Mouse (Mus musculus) olfactory bulb, adult 2 months (tissue): ENCODE data around the gene Aldh1l1. TPM values are rescaled to one million over a fixed set of nuclear protein-coding genes. Genes with fewer than 3 reads are reported as not detected.

ENCODE experiments used
- H3K27ac ChIP-seq: fragments of 200-500 bp; 2 replicates; pipeline ENCODE4 v1.5.1; 2012; ENCODE audit warnings: low read depth, low read length; ENCODE audit not compliant: insufficient read depth
- H3K4me1 ChIP-seq: fragments of 200-500 bp; 2 replicates; pipeline ENCODE4 v1.6.1; 2012; ENCODE audit warnings: low read length; ENCODE audit not compliant: control insufficient read depth, insufficient read depth
- H3K4me3 ChIP-seq: fragments of 200-500 bp; 2 replicates; pipeline ENCODE4 v1.5.1; 2012; ENCODE audit warnings: mild to moderate bottlenecking, low read depth, low read length, moderate library complexity; ENCODE audit not compliant: insufficient read depth
- CTCF ChIP-seq: fragments of 200-500 bp; IDR thresholded peaks from 2 replicates; pipeline ENCODE4 v1.5.1; 2012; ENCODE audit warnings: low read depth, mild to moderate bottlenecking, low read length, moderate library complexity; ENCODE audit not compliant: insufficient read depth
- POLR2A ChIP-seq: fragments of 200-500 bp; IDR thresholded peaks from 2 replicates; pipeline ENCODE4 v1.6.1; 2012; ENCODE audit warnings: mild to moderate bottlenecking, low read depth, low read length, moderate library complexity; ENCODE audit not compliant: insufficient read depth
- WGBS: fragments of 180-500 bp; shearing (Covaris S2); methylation state at CpG from one replicate; pipeline ENCODE4 v1.1.7; 2018; 5-methylcytosine and 5-hydroxymethylcytosine counted together
- polyA plus RNA-seq: library from polyadenylated mRNA; stranded (reverse); fragments of >200 nt; gene quantifications from 2 replicates; pipeline ENCODE4 v1.2.4, GENCODE M21; 2012; ENCODE audit warnings: low replicate concordance; ENCODE audit not compliant: missing spikeins, insufficient read depth, insufficient read length

The Aldh1l1 gene
- polyA plus RNA-seq, 1 experiment = not detected

DNA sequence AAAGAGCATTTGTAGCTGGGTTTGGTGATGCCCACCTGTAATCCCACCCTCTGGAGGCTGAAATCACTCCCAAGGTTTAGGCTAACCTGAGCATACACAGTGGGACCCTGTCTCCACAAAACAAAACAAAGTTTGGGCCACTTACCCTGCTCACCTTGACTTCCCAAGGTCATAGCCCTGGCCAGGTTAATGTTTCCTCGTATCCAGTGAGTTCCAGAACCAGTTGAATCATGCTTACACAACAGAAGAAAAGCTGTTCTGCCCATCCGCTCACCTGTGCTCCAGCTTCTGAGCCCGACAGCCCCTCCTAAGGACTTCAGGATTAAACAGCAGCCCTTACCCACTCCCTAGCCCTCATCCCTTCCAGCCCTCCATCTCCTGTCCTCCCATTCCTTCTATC, 60.8 kb downstream of the Aldh1l1 start:
- TF ChIP-seq CTCF = no peak
- no peak for TF ChIP-seq POLR2A

DNA sequence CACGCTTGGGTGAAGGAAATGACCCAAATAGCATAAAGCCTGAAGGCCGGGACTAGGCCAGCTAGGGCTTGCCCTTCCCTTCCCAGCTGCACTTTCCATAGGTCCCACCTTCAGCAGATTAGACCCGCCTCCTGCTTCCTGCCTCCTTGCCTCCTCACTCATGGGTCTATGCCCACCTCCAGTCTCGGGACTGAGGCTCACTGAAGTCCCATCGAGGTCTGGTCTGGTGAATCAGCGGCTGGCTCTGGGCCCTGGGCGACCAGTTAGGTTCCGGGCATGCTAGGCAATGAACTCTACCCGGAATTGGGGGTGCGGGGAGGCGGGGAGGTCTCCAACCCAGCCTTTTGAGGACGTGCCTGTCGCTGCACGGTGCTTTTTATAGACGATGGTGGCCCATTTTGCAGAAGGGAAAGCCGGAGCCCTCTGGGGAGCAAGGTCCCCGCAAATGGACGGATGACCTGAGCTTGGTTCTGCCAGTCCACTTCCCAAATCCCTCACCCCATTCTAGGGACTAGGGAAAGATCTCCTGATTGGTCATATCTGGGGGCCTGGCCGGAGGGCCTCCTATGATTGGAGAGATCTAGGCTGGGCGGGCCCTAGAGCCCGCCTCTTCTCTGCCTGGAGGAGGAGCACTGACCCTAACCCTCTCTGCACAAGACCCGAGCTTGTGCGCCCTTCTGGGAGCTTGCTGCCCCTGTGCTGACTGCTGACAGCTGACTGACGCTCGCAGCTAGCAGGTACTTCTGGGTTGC, 64.1 kb downstream of the Aldh1l1 start:
- Histone ChIP-seq H3K27ac (peak overlapping the region; percentile 31), H3K4me3 (peak overlapping the region; percentile 19; the same call in 1 of the 2 replicates), H3K4me1 (no peaks in the 10 kb centered on the region)
- WGBS = 33% methylated on average over 25 of the region's 25 CpGs
- no peak for TF ChIP-seq CTCF

More for the DNA sequence above, 60.8 kb downstream of the Aldh1l1 start:
- Histone ChIP-seq H3K27ac (no peak overlapping the region), H3K4me3 (no peak overlapping the region), H3K4me1 (no peaks in the 10 kb centered on the region)
- 92% methylated on average over 3 of the region's 3 CpGs for WGBS

DNA sequence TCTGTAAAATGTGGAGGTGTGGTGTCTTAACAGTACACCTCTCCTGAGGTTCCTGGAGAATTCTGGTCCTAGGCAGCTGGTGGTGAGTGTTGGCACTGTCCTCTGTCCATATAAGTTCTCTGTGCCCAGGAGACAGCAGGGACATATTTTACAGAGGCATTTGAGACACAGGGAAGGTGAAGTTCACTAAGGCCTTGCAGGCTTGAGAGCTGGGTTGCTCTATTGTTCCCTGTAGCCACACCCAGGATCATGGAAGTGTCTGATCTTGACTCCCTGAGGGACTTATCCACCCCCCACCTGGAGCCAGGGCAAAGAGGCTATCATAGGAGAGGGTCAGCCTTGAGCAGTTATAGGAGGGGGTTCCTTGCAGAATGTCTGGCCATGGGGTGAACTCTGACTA, 65.0 kb downstream of the Aldh1l1 start:
- Histone ChIP-seq H3K4me1 (no peaks in the 10 kb centered on the region), H3K27ac (no peak overlapping the region), H3K4me3 (peak overlapping the region; percentile 19)
- TF ChIP-seq CTCF = no peak

DNA sequence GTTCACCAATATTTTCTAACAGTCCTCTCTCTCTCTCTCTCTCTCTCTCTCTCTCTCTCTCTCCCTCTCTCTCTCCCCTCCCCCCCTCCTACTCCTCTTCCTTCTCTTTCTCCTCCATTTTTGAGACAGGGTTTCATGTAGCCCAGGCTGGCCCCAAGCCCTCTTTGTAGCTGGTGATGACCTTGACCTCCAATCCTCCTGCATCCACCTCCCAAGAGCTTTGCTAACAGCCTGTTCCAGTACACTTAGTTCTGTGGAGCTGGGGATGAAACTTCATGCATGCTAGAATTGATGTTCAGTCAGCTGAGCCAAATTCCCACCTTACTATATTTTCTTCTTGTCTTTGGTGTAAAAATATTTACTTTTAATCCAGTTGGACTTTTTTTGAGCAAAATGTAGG, 67.0 kb downstream of the Aldh1l1 start:
- TF ChIP-seq CTCF = no peak
- no peak for TF ChIP-seq POLR2A
- H3K27ac ChIP-seq = no peak overlapping the region
- H3K4me3 ChIP-seq = no peak overlapping the region
- H3K4me1 ChIP-seq = no peaks in the 10 kb centered on the region

DNA sequence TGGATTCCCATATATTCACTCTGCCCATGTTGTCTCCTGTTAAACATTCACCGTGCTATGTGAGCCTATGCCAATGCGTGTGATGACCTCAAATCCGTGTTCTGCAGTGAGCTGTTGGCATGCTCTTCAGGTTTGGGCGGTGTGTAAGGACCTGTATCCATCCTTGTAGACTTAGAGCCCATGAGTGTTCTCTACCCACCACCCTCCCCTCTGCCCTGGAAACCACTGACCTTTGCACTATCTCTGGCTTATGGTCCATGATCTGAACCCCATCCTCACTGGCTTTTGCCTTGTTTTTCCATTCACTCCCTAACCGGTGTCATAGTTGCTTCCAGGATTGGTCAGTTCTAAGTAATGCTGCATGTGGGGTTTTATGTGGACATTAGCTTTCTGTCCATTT, 67.5 kb downstream of the Aldh1l1 start:
- TF ChIP-seq POLR2A (no peak), CTCF (no peak)
- Histone ChIP-seq H3K27ac (no peak overlapping the region), H3K4me1 (no peaks in the 10 kb centered on the region), H3K4me3 (no peak overlapping the region)
- WGBS = 86% methylated on average over 5 of the region's 5 CpGs

DNA sequence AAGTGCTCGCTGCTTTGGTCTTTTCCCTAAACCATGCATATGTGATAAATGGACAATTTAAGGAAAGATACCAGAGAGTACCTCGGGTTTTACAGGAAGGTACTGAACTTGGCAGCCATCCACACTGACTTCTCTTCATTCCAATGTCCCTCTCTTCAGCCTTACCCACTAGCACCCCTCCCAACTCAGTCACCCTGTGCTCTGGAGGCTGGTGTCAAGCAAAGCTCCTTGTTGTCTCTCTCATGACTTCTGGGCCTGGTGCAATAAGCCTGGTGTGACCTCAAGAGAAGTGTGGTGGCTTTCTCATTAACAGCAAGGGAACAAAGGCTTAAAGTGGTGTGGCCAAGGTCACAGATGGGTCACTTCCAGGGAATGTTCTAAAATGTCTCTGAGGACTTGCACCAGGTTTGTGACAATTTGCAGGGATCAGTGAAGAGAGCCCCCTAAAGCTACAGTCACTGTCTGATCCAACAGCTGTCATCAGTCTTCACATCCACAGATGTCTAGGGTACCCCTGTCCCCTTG, 70.4 kb downstream of the Aldh1l1 start:
- TF ChIP-seq POLR2A = no peak
- peaks cover 7% of the 10 kb centered on the region for H3K4me1 ChIP-seq
- H3K4me3 ChIP-seq = no peak overlapping the region
- no peak overlapping the region for H3K27ac ChIP-seq
- WGBS = 47% methylated on average over 2 of the region's 2 CpGs

DNA sequence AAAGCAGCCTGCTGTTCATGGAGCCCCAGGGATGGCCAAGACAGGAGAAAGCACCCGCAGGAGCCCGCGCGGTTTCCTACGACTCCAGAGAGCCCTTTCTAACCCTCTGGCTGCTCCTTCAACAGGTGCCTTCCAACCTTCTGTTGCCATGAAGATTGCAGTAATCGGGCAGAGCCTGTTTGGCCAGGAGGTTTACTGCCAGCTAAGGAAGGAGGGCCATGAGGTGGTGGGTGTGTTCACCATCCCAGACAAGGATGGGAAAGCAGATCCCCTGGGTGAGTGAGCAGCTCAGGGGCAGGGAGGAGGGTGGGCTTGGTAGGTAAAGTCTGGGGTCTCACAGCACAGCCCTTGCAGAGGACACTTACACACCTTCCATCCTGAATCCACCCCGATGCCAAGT, 70.8 kb downstream of the Aldh1l1 start:
- Histone ChIP-seq H3K4me1 (peaks cover 7% of the 10 kb centered on the region), H3K27ac (no peak overlapping the region), H3K4me3 (no peak overlapping the region)
- 91% methylated on average over 7 of the region's 7 CpGs for WGBS
- TF ChIP-seq CTCF (no peak), POLR2A (no peak)

DNA sequence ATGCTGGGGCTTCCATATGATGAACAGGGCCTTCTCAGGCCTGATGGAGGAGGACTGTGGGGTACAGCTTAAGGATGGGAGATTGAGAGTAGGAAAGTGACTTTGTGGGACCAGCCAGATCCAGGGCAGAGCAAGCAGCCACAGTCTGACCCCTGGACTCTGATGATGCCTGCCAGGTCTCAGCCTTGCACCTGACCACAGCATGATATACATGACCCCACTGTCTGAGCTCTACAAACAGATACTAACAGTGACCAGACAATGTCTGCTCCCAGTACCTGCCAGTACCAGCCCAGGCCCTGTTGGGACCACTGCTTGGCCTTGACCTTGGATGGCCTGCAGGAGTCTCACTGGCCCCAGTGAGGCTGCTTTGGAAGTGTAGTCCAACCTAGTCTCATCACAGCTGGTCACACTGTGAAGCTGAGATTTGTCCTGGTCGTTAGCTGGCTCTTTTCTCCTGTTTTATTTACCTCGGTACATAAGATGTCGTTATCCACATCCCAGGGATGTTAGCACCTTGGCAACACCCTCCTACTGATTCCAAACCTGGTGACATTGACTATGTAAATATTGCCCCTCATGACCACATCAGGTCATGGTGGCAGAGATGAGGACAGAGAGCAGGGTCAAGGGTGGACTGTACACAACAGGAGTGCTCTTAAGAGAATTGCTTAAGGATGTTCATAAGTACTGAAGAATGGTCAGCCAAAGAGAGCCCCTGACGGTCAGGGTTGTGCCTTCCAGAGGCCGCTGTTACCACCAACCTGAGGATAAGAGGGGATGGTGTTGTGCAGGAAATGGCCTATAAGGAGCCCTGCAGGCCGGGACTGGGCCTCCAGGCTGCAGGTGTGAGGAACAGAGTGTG, 71.8 kb downstream of the Aldh1l1 start:
- no peak overlapping the region for H3K4me3 ChIP-seq
- H3K27ac ChIP-seq = no peak overlapping the region
- H3K4me1 ChIP-seq = peaks cover 7% of the 10 kb centered on the region
- no peak for TF ChIP-seq CTCF
- TF ChIP-seq POLR2A = no peak
- 85% methylated on average over 6 of the region's 6 CpGs for WGBS

DNA sequence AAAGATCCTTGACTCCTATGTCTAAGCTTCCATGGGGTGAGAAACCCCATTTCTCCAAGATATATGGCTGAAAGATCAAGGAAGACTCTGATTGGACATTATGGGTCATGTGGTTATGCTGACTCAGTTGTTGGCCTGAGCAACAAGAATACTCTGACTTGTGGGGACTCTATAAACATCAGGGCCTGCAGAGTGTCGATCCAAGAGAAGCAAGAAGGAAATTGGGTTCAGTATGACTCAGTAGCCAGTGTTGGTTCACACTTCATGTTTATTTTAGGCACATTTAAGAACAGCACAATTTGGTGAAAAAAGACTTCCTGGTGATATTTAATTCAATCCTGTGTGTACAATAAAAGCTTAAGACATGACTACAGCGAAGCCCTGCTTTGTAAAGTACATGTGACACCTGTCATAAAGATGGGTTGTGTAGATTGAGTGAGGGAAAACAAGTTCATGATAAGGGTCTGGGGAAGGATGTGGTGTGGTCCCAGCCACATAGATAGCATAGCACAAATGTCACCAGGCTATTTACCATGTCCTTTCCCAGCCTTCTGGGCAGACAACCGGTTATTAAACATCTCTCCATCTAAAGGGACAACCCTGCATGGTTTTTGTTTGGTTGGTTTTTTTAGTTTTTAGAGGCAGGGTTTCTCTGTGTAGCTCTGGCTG, 74.3 kb downstream of the Aldh1l1 start:
- Histone ChIP-seq H3K4me3 (no peak overlapping the region), H3K4me1 (peaks cover 19% of the 10 kb centered on the region), H3K27ac (0 out of 2 replicates have a peak overlapping the region, but pooled peaks have one; percentile 45)
- 53% methylated on average over 3 of the region's 3 CpGs for WGBS
- TF ChIP-seq CTCF (no peak), POLR2A (no peak)
